Mouse (Mus musculus) testis, postnatal 10 days (tissue): ENCODE measurements around the gene Hsd17b14.

Experiments
- DNase-seq: peaks from one replicate; pipeline ENCODE4 v3.0.0; 2021; ENCODE audit warnings: low spot score

The Hsd17b14 gene

GRCm38 (mm10) chr7:45567780-45568516 lies 13.3 kb downstream of the Hsd17b14 start:
- DNase-seq: peak; percentile 93

- DNase-seq: no peak
These were observed 14.1 kb downstream of the Hsd17b14 start for GRCm38 (mm10) chr7:45568601-45569473.

GRCm38 (mm10) chr7:45570103-45570741 lies 15.5 kb downstream of the Hsd17b14 start, which contains the start of gene Bcat2:
Gene Bcat2 (plus strand): TSS chr7:45570153.
- DNase-seq: peak; percentile 85

GRCm38 (mm10) chr7:45571966-45572365 lies 17.3 kb downstream of the Hsd17b14 start:
- DNase-seq: no peak

GRCm38 (mm10) chr7:45573954-45574353 lies 19.3 kb downstream of the Hsd17b14 start:
- DNase-seq: no peak

- DNase-seq: no peak
These were observed 20.0 kb downstream of the Hsd17b14 start for GRCm38 (mm10) chr7:45574472-45575379.

GRCm38 (mm10) chr7:45585923-45586322 lies 31.2 kb downstream of the Hsd17b14 start:
- no peak for DNase-seq

- DNase-seq: no peak
These were observed 33.2 kb downstream of the Hsd17b14 start for GRCm38 (mm10) chr7:45587631-45588592.

GRCm38 (mm10) chr7:45589173-45589572 lies 34.5 kb downstream of the Hsd17b14 start:
- DNase-seq: peak; percentile 96

- no peak for DNase-seq
These were observed 35.2 kb downstream of the Hsd17b14 start for GRCm38 (mm10) chr7:45589898-45590297.

GRCm38 (mm10) chr7:45590874-45591273 lies 36.2 kb downstream of the Hsd17b14 start:
- no peak for DNase-seq

GRCm38 (mm10) chr7:45591880-45592279 lies 37.2 kb downstream of the Hsd17b14 start:
- DNase-seq: no peak

GRCm38 (mm10) chr7:45593118-45593815 lies 38.6 kb downstream of the Hsd17b14 start:
- peak; percentile 87 for DNase-seq

- DNase-seq: no peak
These were observed 40.5 kb downstream of the Hsd17b14 start for GRCm38 (mm10) chr7:45595176-45595575.

- DNase-seq: no peak
These were observed 41.4 kb downstream of the Hsd17b14 start for GRCm38 (mm10) chr7:45596107-45596506.

GRCm38 (mm10) chr7:45597013-45597412 lies 42.3 kb downstream of the Hsd17b14 start:
- no peak for DNase-seq

GRCm38 (mm10) chr7:45597527-45597926 lies 42.8 kb downstream of the Hsd17b14 start:
- DNase-seq: no peak

GRCm38 (mm10) chr7:45598960-45599879 lies 44.5 kb downstream of the Hsd17b14 start:
- DNase-seq: peak; percentile 79
